Mouse (Mus musculus) heart, adult 2 months (tissue): ENCODE data around the gene Plppr3.

Experiments used
- CTCF ChIP-seq: fragments of 200-600 bp; IDR thresholded peaks from 2 replicates; pipeline ENCODE4 v1.8.1; 2022; ENCODE audit warnings: antibody characterized with exemption, mild to moderate bottlenecking, moderate library complexity
- EP300 ChIP-seq: fragments of 200-500 bp; IDR thresholded peaks from 2 replicates; pipeline ENCODE4 v1.6.1; 2011; ENCODE audit warnings: low read depth, low read length, control low read depth; ENCODE audit not compliant: insufficient read depth
- POLR2A ChIP-seq: fragments of 200-500 bp; IDR thresholded peaks from 2 replicates; pipeline ENCODE4 v1.6.1; 2011; ENCODE audit warnings: mild to moderate bottlenecking, low read depth, low read length, control low read depth; ENCODE audit not compliant: insufficient read depth

- TF ChIP-seq POLR2A (no peak), CTCF (no peak), EP300 (no peak)
Observed at GRCm38 (mm10) chr10:79916081-79916480, 41.6 kb upstream of the Plppr3 start.
